Mouse (Mus musculus) heart, postnatal 0 days (tissue): ENCODE data around the gene Cramp1l. TPM values are rescaled to one million over a fixed set of nuclear protein-coding genes. Genes with fewer than 3 reads are reported as not detected.

Source experiments
- ATAC-seq: fragments of 200-750 bp; cut with Nextera tagmentation; 2 replicates; pipeline ENCODE4 v1.8.0; 2017; ENCODE audit warnings: low read depth, moderate number of reproducible peaks, moderate library complexity; ENCODE audit not compliant: insufficient read depth
- DNase-seq: peaks from one replicate; pipeline ENCODE4 v3.0.0-alpha.2; 2016; ENCODE audit warnings: low spot score
- H3K27ac ChIP-seq: fragments of 300-500 bp; sonication (generic); 2 replicates; pipeline ENCODE4 v1.5.1; 2014; ENCODE audit warnings: low read depth, mild to moderate bottlenecking
- H3K27me3 ChIP-seq: fragments of 300-500 bp; sonication (generic); 2 replicates; pipeline ENCODE4 v1.6.1; 2014; ENCODE audit warnings: low read length, mixed read lengths; ENCODE audit not compliant: control insufficient read depth, insufficient read depth
- H3K36me3 ChIP-seq: fragments of 300-500 bp; sonication (generic); replicated peaks from 2 replicates; pipeline ENCODE4 v1.6.1; 2014; ENCODE audit warnings: low read length, mixed read lengths; ENCODE audit not compliant: control insufficient read depth, insufficient read depth
- H3K4me1 ChIP-seq: fragments of 300-500 bp; sonication (generic); 2 replicates; pipeline ENCODE4 v1.6.1; 2014; ENCODE audit warnings: antibody characterized with exemption; ENCODE audit not compliant: control insufficient read depth, insufficient read depth
- H3K4me2 ChIP-seq: fragments of 300-500 bp; sonication (generic); 2 replicates; pipeline ENCODE4 v1.6.1; 2014; ENCODE audit warnings: low read depth, mild to moderate bottlenecking, low read length, moderate library complexity
- H3K4me3 ChIP-seq: fragments of 300-500 bp; sonication (generic); 2 replicates; pipeline ENCODE4 v1.5.1; 2014; ENCODE audit warnings: low read depth, low read length
- H3K9ac ChIP-seq: fragments of 300-500 bp; sonication (generic); replicated peaks from 2 replicates; pipeline ENCODE4 v1.6.1; 2014; ENCODE audit warnings: low read depth, low read length, mixed read lengths
- H3K9me3 ChIP-seq: fragments of 300-500 bp; sonication (generic); replicated peaks from 2 replicates; pipeline ENCODE4 v1.6.1; 2016; ENCODE audit warnings: low read length; ENCODE audit not compliant: control insufficient read depth
- CTCF ChIP-seq: IDR thresholded peaks from 2 replicates; pipeline ENCODE4 v1.5.1; 2016; ENCODE audit warnings: antibody characterized with exemption, control low read depth, low read depth
- EP300 ChIP-seq: IDR thresholded peaks from 2 replicates; pipeline ENCODE4 v1.6.1; 2016; ENCODE audit warnings: antibody characterized with exemption, low read depth
- WGBS: fragments of 180-500 bp; shearing (Covaris S2); extraction: QIAGEN DNeasy Blood & Tissue Kit; methylation state at CpG from one replicate; pipeline ENCODE4 v1.1.7; 2014; 5-methylcytosine and 5-hydroxymethylcytosine counted together
- polyA plus RNA-seq: library from polyadenylated mRNA; unstranded; fragments of >200 nt; fragmentation: Nextera tagmentation; extraction: Ambion mirVana; gene quantifications from 2 replicates; pipeline ENCODE4 v1.2.1, GENCODE M21; 2015
- total RNA-seq: library from RNA; depleted of rRNA; stranded (reverse); fragments of >200 nt; gene quantifications from 2 replicates; pipeline ENCODE4 v1.2.3, GENCODE M21; 2014; ENCODE audit warnings: low replicate concordance

Cramp1l gene
- total and polyA plus RNA-seq, 2 experiments from 2014 or later = 2.2 to 13.5 TPM

DNA sequence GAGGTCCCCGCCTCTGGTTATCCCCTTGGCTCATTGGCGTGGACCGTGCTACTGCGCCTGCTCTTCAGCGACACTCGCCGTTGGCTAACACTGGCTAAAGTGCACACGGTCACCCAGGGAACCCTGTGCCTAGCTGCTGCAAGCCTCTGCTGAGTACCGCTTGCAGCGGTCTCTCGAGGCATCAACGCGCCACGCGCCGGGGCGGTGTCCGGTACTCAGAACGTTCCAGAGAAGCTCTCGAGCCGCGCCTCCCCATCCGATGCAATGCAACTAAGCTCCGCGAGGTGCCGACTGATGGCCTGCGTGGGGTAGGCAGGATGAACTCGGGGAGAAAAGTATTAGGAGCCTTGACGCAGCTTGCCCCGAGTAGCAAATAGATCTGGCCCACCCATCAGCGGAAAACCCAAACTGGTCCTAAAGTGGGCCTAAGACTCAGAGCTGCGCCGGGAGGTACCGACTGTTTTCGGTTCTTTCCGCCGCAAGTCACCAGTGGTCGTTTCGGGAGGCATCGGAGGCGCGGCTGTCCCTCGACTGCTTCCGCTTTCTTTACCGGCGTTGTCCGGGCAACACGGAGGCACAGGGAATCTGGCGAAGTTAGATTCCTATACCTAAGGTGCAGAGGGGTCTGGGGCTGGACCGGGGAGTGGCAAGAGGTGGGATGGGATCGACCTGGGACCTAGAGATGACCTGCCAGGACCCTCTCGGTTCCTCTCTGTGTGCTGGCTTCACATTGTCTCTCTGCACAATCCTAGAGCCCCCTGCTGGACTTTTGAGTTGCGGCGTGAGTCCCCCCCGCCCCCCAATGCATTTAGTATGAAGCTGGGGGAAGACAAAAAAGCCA lies 924 bp upstream of the Cramp1l start:
- DNase-seq (peak; percentile 76), ATAC-seq (peak; percentile 82)
- peak overlapping the region; percentile 76 for H3K4me3 ChIP-seq
- peaks cover 9% of the 10 kb centered on the region for H3K4me1 ChIP-seq
- H3K27me3 ChIP-seq = no peaks in the 10 kb centered on the region
- H3K36me3 ChIP-seq = peaks cover 14% of the 10 kb centered on the region; the same call in 1 of the 2 replicates
- no peaks in the 10 kb centered on the region for H3K9me3 ChIP-seq
- under 1% methylated on average over 55 of the region's 55 CpGs for WGBS
- peak overlapping the region; percentile 88 for H3K4me2 ChIP-seq
- H3K27ac ChIP-seq = peak overlapping the region; percentile 73
- TF ChIP-seq CTCF (peak; percentile 40), EP300 (no peak)
- peak overlapping the region; percentile 59 for H3K9ac ChIP-seq

DNA sequence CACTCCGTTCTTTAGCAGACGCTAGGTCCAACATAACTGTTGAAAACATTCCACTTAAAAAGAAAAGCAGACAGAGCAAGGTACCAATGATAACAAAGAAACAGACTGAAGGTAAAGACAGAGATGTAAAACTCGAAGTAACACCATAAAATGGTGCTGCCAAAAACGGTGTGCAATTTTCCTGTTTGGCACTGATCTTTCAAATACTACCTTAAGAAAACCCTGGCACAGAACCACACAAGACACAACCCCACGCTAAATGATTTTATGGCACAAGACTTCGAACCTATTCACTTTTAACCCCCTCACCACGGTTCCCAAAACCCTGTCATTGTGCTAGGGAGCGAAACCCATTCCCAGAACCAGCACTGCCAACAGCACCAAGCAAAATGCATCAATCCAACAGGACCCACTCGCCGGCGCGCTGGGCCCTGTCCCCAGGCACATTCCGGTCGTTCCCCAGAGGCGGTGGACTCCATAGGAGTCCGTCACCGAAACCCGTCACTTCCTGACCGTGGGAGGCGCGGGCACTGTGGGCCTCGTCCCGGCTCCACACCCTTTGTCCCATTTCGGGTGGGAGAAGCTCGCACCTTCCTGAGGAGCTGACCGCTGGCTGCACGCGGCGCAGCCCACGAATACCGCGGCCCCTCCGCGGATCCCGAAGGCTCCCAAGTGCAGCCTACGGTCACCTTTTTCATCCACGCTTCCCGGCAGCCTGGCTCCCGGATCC lies 582 bp downstream of the Cramp1l start:
- H3K27ac ChIP-seq = peak overlapping the region; percentile 88
- H3K4me3 ChIP-seq = peak overlapping the region; percentile 76
- ATAC-seq (peak; percentile 22), DNase-seq (peak; percentile 48)
- WGBS = under 1% methylated on average over 38 of the region's 39 CpGs
- TF ChIP-seq EP300 (no peak), CTCF (no peak)
- no peaks in the 10 kb centered on the region for H3K9me3 ChIP-seq
- peaks cover 9% of the 10 kb centered on the region for H3K4me1 ChIP-seq
- no peaks in the 10 kb centered on the region for H3K27me3 ChIP-seq
- peak overlapping the region; percentile 96 for H3K9ac ChIP-seq
- H3K36me3 ChIP-seq = peaks cover 22% of the 10 kb centered on the region
- peak overlapping the region; percentile 83 for H3K4me2 ChIP-seq

DNA sequence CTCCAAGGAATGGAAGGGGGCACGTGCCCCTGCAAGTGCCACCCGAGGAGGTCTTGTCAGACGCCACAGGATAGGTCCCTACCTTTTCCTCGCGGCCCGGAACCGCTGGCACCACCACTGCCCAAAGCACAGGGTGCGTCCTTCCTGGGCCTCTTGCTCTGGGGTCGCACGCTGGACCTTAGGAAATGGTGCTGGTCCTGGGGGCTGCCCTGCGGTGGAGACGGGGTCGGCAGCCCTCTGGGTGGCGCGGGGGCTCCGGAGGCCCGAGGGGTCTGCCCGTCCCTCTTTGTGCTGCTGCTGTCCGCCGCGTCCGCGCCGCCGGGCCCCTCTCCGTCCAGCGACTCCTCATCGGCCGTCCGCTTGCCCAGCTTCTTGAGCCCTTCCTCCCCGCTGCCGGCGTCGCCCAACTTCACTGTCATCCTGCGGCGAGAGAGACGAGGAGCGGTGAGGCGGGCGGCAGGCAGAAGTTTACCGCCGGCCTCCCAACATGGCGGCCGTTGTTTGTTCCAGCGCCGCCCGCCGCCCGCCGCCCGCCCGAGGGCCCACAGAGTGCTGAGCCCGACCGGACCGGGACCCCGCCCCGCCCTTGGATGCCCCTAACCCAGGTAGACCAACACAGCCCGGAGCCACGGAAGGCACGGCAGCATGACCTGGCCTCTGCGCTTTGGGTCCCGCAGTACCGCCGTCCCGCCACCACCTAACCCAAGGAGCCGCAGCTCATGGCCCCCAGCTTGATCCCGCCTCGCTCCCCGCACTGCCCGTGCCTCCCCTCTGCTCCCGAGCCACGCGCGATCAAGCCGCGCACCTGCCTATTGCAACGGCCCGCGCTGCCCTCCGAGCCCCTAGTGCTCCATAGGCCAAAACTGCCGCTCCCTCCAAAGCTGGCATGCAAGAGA lies 1.7 kb downstream of the Cramp1l start:
- Histone ChIP-seq H3K36me3 (peaks cover 31% of the 10 kb centered on the region), H3K9ac (peak overlapping the region; percentile 96), H3K4me1 (peaks cover 9% of the 10 kb centered on the region), H3K27ac (peak overlapping the region; percentile 88), H3K27me3 (no peaks in the 10 kb centered on the region), H3K4me3 (peak overlapping the region; percentile 76), H3K9me3 (no peaks in the 10 kb centered on the region), H3K4me2 (peak overlapping the region; percentile 83)
- no peak for TF ChIP-seq CTCF
- DNase-seq (peak; percentile 36), ATAC-seq (no peak)
- under 1% methylated on average over 80 of the region's 81 CpGs for WGBS

DNA sequence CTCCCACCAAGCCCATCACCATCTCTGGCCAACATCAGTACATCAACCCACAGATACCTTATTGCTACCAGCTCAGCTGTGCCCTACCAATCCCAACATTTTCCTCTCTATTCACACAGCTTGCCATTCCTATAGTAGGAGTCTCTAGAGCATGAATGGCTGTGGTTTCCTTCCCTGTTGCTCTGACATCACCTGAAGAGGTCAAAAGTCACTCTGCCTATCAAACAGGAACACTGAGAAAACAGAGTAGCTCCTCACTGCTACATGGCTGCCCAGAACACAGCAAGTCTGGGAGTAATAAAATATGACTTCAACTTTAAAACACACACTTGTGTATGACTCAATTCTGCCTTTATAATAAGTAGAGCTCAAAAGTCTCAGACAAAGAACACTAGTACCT lies 8.1 kb downstream of the Cramp1l start:
- 0 out of 2 replicates have a peak, but pooled peaks cover under 1% of the 10 kb centered on the region for H3K4me1 ChIP-seq
- no peak overlapping the region for H3K9ac ChIP-seq
- no peak overlapping the region for H3K4me2 ChIP-seq
- ATAC-seq (no peak), DNase-seq (no peak)
- TF ChIP-seq EP300 = no peak
- TF ChIP-seq CTCF = no peak
- no peaks in the 10 kb centered on the region for H3K27me3 ChIP-seq
- H3K9me3 ChIP-seq = no peaks in the 10 kb centered on the region
- H3K36me3 ChIP-seq = peaks cover 52% of the 10 kb centered on the region
- no peak overlapping the region for H3K27ac ChIP-seq
- H3K4me3 ChIP-seq = no peak overlapping the region

DNA sequence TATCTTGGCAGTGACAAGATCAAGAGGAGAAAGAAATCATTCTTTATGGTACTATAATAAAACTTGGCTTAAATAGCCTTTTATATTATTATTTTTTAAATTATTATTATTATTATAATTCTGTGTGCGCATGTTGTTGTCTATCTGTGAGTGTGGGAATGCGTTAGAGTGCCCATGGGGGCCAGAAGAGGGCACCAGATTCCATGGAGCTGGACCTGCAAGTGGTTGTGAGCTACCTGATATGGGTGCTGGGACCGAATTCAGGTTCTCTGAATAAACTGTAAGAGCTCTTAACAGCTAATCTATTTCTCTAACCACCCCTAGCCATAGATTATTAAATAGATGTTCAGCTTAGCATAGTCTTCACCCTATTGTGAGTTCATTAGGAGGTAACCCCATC lies 10.5 kb downstream of the Cramp1l start:
- H3K4me2 ChIP-seq = no peak overlapping the region
- TF ChIP-seq EP300 = no peak
- no peak for TF ChIP-seq CTCF
- no peak overlapping the region for H3K9ac ChIP-seq
- no peak for DNase-seq
- H3K36me3 ChIP-seq = peaks cover 49% of the 10 kb centered on the region
- 94% methylated on average over 3 of the region's 3 CpGs for WGBS
- ATAC-seq = no peak
- H3K27me3 ChIP-seq = no peaks in the 10 kb centered on the region
- H3K4me1 ChIP-seq = no peaks in the 10 kb centered on the region
- no peaks in the 10 kb centered on the region for H3K9me3 ChIP-seq
- H3K4me3 ChIP-seq = no peak overlapping the region
- no peak overlapping the region for H3K27ac ChIP-seq
